Mouse (Mus musculus): ENCODE results near the gene Tex29.

DNA sequence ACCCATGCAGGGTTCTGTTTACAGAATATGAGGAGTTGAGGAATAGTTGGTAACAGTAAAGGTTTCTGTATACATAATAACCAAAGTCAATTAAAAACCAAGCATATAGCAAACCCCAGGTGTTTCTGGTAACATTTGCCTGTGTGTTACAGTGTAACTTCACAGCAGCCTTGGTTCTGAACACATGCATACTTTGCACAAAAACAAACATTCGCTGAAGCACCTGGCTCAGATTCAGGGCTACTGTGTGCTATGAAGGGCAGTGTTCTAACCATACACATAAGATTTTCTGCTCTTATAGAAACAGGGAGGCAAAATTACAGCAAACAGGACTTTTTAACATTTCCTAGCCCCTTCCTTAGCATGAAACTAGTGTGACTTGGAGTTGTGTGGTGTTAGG, 58.5 kb downstream of the Tex29 start:
- TF ChIP-seq POLR2A (IDR thresholded peaks at IDR 0.05; ENCODE audit: insufficient read length, low read depth) (no peak), USF1 (IDR thresholded peaks at IDR 0.05; ENCODE audit: low read depth) (no peak), TCF12 (IDR thresholded peaks at IDR 0.05; ENCODE audit: insufficient read depth, poor library complexity, severe bottlenecking) (no peak), POLR2AphosphoS2 (IDR thresholded peaks at IDR 0.05; ENCODE audit: insufficient read length, low read depth) (no peak), E2F4 (IDR thresholded peaks at IDR 0.05; ENCODE audit: insufficient read depth) (no peak)
